Mouse (Mus musculus): ENCODE data around the gene Sinhcaf. TPM values are rescaled to one million over a fixed set of nuclear protein-coding genes. Genes with fewer than 3 reads are reported as not detected.
A peak's percentile ranks its signal among the peaks of the same experiment; 100 is the strongest.

Gene Sinhcaf
- total and polyA plus RNA-seq, 2 experiments from 2014 or later = 9.3 to 10.4 TPM

- WGBS = under 1% methylated on average over 72 of the region's 75 CpGs
- ATAC-seq (ENCODE audit: low FRiP score) = peak; percentile 57
These were observed 508 bp downstream of the Sinhcaf start for GRCm38 (mm10) chr6:148945509-148946408.

GRCm38 (mm10) chr6:148944767-148945508 lies 1.3 kb downstream of the Sinhcaf start:
- Histone ChIP-seq H3K4me3 (ENCODE audit: low read depth, low read length) (peak overlapping the region; percentile 81), H3K4me2 (ENCODE audit: low read depth, low read length, poor library complexity, severe bottlenecking) (peak overlapping the region; percentile 97), H3K27me3 (ENCODE audit: insufficient read depth, low read length) (no peaks in the 10 kb centered on the region), H3K36me3 (ENCODE audit: insufficient read depth, low read length) (no peaks in the 10 kb centered on the region), H3K4me1 (ENCODE audit: insufficient read depth, low read length) (0 out of 2 replicates have a peak, but pooled peaks cover 3% of the 10 kb centered on the region), H3K9ac (replicated peaks; ENCODE audit: low read length, poor library complexity, severe bottlenecking) (peak overlapping the region; percentile 64), H3K27ac (ENCODE audit: low read depth, low read length) (no peak overlapping the region), H3K9me3 (ENCODE audit: low read length) (no peaks in the 10 kb centered on the region)
- WGBS = under 1% methylated on average over 90 of the region's 92 CpGs
- DNase-seq (ENCODE audit: low spot score) (peak; percentile 49), ATAC-seq (ENCODE audit: low FRiP score) (peak; percentile 67)
- no peak for TF ChIP-seq CTCF (IDR thresholded peaks at IDR 0.05)

More at GRCm38 (mm10) chr6:148945509-148946408, 508 bp downstream of the Sinhcaf start:
- Histone ChIP-seq H3K36me3 (ENCODE audit: insufficient read depth, low read length) (no peaks in the 10 kb centered on the region), H3K4me2 (ENCODE audit: low read depth, low read length, poor library complexity, severe bottlenecking) (peak overlapping the region; percentile 97), H3K9me3 (ENCODE audit: low read length) (no peaks in the 10 kb centered on the region), H3K27ac (ENCODE audit: low read depth, low read length) (peak overlapping the region; percentile 14), H3K4me3 (ENCODE audit: low read depth, low read length) (peak overlapping the region; percentile 81), H3K9ac (replicated peaks; ENCODE audit: low read length, poor library complexity, severe bottlenecking) (peak overlapping the region; percentile 64), H3K27me3 (ENCODE audit: insufficient read depth, low read length) (no peaks in the 10 kb centered on the region), H3K4me1 (ENCODE audit: insufficient read depth, low read length) (0 out of 2 replicates have a peak, but pooled peaks cover 3% of the 10 kb centered on the region)
- TF ChIP-seq CTCF (IDR thresholded peaks at IDR 0.05) = no peak
- DNase-seq (ENCODE audit: low spot score) = peak; percentile 34

DNA sequence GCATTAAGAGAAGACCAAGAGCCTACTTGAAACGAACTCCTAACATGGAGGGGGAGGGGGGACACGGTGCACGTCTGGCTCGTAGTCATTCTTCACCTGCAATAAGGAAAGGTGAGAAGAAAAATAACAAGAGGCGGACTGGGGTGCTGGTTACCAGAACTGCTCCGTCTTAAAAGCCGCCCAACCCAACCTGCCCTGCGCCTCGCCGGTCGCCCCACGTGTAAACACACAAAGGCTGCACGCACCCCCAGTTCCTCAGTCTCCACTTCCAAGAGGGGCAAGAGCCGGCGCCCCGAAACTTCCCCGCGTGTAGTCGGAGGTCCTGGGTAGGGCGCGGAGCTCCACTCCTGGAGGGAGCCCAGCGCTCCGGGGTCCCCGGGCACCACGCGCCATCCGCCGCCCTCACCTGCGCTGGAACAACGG lies 1.9 kb downstream of the Sinhcaf start:
- H3K4me1 ChIP-seq (ENCODE audit: insufficient read depth, low read length) = 0 out of 2 replicates have a peak, but pooled peaks cover 3% of the 10 kb centered on the region
- H3K9ac ChIP-seq (replicated peaks; ENCODE audit: low read length, poor library complexity, severe bottlenecking) = peak overlapping the region; percentile 64
- no peaks in the 10 kb centered on the region for H3K27me3 ChIP-seq (ENCODE audit: insufficient read depth, low read length)
- peak overlapping the region; percentile 81 for H3K4me3 ChIP-seq (ENCODE audit: low read depth, low read length)
- H3K4me2 ChIP-seq (ENCODE audit: low read depth, low read length, poor library complexity, severe bottlenecking) = peak overlapping the region; percentile 97
- no peak overlapping the region for H3K27ac ChIP-seq (ENCODE audit: low read depth, low read length)
- no peaks in the 10 kb centered on the region for H3K36me3 ChIP-seq (ENCODE audit: insufficient read depth, low read length)
- under 1% methylated on average over 26 of the region's 30 CpGs for WGBS
- no peak for TF ChIP-seq CTCF (IDR thresholded peaks at IDR 0.05)
- DNase-seq (ENCODE audit: low spot score) (no peak), ATAC-seq (ENCODE audit: low FRiP score) (peak; percentile 29)
- H3K9me3 ChIP-seq (ENCODE audit: low read length) = no peaks in the 10 kb centered on the region

DNA sequence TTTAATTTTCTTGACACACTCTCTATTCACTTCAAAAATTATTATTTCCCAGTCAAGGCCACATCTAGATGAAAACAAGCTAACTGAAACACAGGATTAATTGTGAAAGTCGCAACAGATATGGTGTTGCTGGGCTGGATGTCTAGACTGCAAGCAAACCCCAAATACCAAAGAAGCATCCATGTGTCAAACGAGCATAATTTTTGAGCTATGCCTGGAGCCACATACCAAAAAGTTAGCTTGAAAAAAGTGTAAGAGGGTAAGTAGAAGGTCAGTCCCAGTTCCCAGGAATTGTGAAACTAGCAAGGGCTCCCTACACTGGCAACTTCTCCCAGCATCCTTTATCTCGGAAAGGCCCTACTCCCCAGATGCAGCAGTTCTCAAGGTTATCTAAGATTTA lies 2.6 kb downstream of the Sinhcaf start:
- ATAC-seq (ENCODE audit: low FRiP score) (no peak), DNase-seq (ENCODE audit: low spot score) (no peak)
- TF ChIP-seq CTCF (IDR thresholded peaks at IDR 0.05) = no peak
- Histone ChIP-seq H3K9me3 (ENCODE audit: low read length) (no peaks in the 10 kb centered on the region), H3K4me2 (ENCODE audit: low read depth, low read length, poor library complexity, severe bottlenecking) (peak overlapping the region; percentile 15; the same call in 1 of the 2 replicates), H3K4me1 (ENCODE audit: insufficient read depth, low read length) (0 out of 2 replicates have a peak, but pooled peaks cover 3% of the 10 kb centered on the region), H3K9ac (replicated peaks; ENCODE audit: low read length, poor library complexity, severe bottlenecking) (no peak overlapping the region), H3K27ac (ENCODE audit: low read depth, low read length) (no peak overlapping the region), H3K4me3 (ENCODE audit: low read depth, low read length) (0 out of 2 replicates have a peak overlapping the region, but pooled peaks have one; percentile 81), H3K36me3 (ENCODE audit: insufficient read depth, low read length) (no peaks in the 10 kb centered on the region), H3K27me3 (ENCODE audit: insufficient read depth, low read length) (no peaks in the 10 kb centered on the region)
- WGBS = 20% methylated on average over 3 of the region's 3 CpGs

- Histone ChIP-seq H3K9ac (replicated peaks; ENCODE audit: low read length, poor library complexity, severe bottlenecking) (no peak overlapping the region), H3K4me1 (ENCODE audit: insufficient read depth, low read length) (0 out of 2 replicates have a peak, but pooled peaks cover 3% of the 10 kb centered on the region), H3K27me3 (ENCODE audit: insufficient read depth, low read length) (no peaks in the 10 kb centered on the region), H3K36me3 (ENCODE audit: insufficient read depth, low read length) (no peaks in the 10 kb centered on the region), H3K9me3 (ENCODE audit: low read length) (no peaks in the 10 kb centered on the region), H3K4me2 (ENCODE audit: low read depth, low read length, poor library complexity, severe bottlenecking) (no peak overlapping the region), H3K27ac (ENCODE audit: low read depth, low read length) (no peak overlapping the region), H3K4me3 (ENCODE audit: low read depth, low read length) (no peak overlapping the region)
- 68% methylated on average over 4 of the region's 4 CpGs for WGBS
- ATAC-seq (ENCODE audit: low FRiP score) (no peak), DNase-seq (ENCODE audit: low spot score) (no peak)
- peak; percentile 11; the same call in 1 of the 2 replicates for TF ChIP-seq CTCF (IDR thresholded peaks at IDR 0.05)
These were observed 3.9 kb downstream of the Sinhcaf start for GRCm38 (mm10) chr6:148942406-148942805.
